Mouse (Mus musculus) limb, embryonic 11.5 days (tissue): ENCODE data around the gene 1700109H08Rik. TPM values are rescaled to one million over a fixed set of nuclear protein-coding genes. Genes with fewer than 3 reads are reported as not detected.

Experiments
- ATAC-seq: fragments of 200-750 bp; cut with Nextera tagmentation; 2 replicates; pipeline ENCODE4 v1.8.0; 2017; ENCODE audit warnings: low read depth; ENCODE audit not compliant: insufficient number of reproducible peaks, low FRiP score, low TSS enrichment
- DNase-seq: peaks from one replicate; pipeline ENCODE4 v3.0.0-alpha.2; 2015; ENCODE audit warnings: low spot score
- H3K27ac ChIP-seq: fragments of 300-500 bp; sonication (generic); replicated peaks from 2 replicates; pipeline ENCODE4 v1.5.1; 2014; ENCODE audit warnings: low read depth, mild to moderate bottlenecking, low read length
- H3K27me3 ChIP-seq: fragments of 300-500 bp; sonication (generic); 2 replicates; pipeline ENCODE4 v1.6.1; 2014; ENCODE audit warnings: mild to moderate bottlenecking, low read length, mixed read lengths; ENCODE audit not compliant: control insufficient read depth, insufficient read depth
- H3K36me3 ChIP-seq: fragments of 300-500 bp; sonication (generic); 2 replicates; pipeline ENCODE4 v1.6.1; 2014; ENCODE audit warnings: mild to moderate bottlenecking, low read length, moderate library complexity, mixed read lengths; ENCODE audit not compliant: control insufficient read depth, insufficient read depth
- H3K4me1 ChIP-seq: fragments of 300-500 bp; sonication (generic); 2 replicates; pipeline ENCODE4 v1.6.1; 2014; ENCODE audit warnings: low read length, mixed read lengths; ENCODE audit not compliant: control insufficient read depth, insufficient read depth
- H3K4me2 ChIP-seq: fragments of 300-500 bp; sonication (generic); 2 replicates; pipeline ENCODE4 v1.6.1; 2014; ENCODE audit warnings: low read depth, mild to moderate bottlenecking, moderate library complexity; ENCODE audit not compliant: severe bottlenecking
- H3K4me3 ChIP-seq: fragments of 300-500 bp; sonication (generic); 2 replicates; pipeline ENCODE4 v1.5.1; 2014; ENCODE audit warnings: low read depth, low read length
- H3K9ac ChIP-seq: fragments of 300-500 bp; sonication (generic); 2 replicates; pipeline ENCODE4 v1.6.1; 2014; ENCODE audit warnings: mild to moderate bottlenecking, low read length
- H3K9me3 ChIP-seq: fragments of 300-500 bp; sonication (generic); 2 replicates; pipeline ENCODE4 v1.6.1; 2016; ENCODE audit warnings: low read length; ENCODE audit not compliant: control insufficient read depth
- WGBS: fragments of 180-500 bp; shearing (Covaris S2); extraction: QIAGEN DNeasy Blood & Tissue Kit; methylation state at CpG from one replicate; pipeline ENCODE4 v1.1.7; 2014; 5-methylcytosine and 5-hydroxymethylcytosine counted together
- polyA plus RNA-seq: library from polyadenylated mRNA; unstranded; fragments of >200 nt; fragmentation: Nextera tagmentation; extraction: Ambion mirVana; gene quantifications from 2 replicates; pipeline ENCODE4 v1.2.1, GENCODE M21; 2014

1700109H08Rik gene
- polyA plus RNA-seq, 1 experiment from 2014 or later, result 3.2 TPM

- Histone ChIP-seq H3K27me3 (no peaks in the 10 kb centered on the region), H3K4me2 (no peak overlapping the region), H3K27ac (no peak overlapping the region), H3K36me3 (peaks cover 44% of the 10 kb centered on the region), H3K4me3 (no peak overlapping the region), H3K9ac (no peak overlapping the region), H3K4me1 (no peaks in the 10 kb centered on the region), H3K9me3 (peaks cover 4% of the 10 kb centered on the region; the same call in 1 of the 2 replicates)
- ATAC-seq (no peak), DNase-seq (no peak)
- WGBS, result 91% methylated on average over 7 of the region's 7 CpGs
Observed at GRCm38 (mm10) chr5:3579066-3579465, 7.7 kb downstream of the 1700109H08Rik start.

GRCm38 (mm10) chr5:3595693-3596398 is 24.5 kb downstream of the 1700109H08Rik start, which contains the start of gene Pex1:
Gene Pex1, plus strand, starts transcription at chr5:3596066.
- Histone ChIP-seq H3K27me3 (no peaks in the 10 kb centered on the region), H3K4me2 (peak within 1 kb of the TSS; percentile 67), H3K27ac (no peak within 1 kb of the TSS), H3K9ac (peak within 1 kb of the TSS; percentile 69), H3K9me3 (no peaks in the 10 kb centered on the region; the same call in 1 of the 2 replicates), H3K36me3 (no peaks in the 10 kb centered on the region; the same call in 1 of the 2 replicates), H3K4me3 (peak within 1 kb of the TSS; percentile 83), H3K4me1 (peaks cover 9% of the 10 kb centered on the region)
- under 1% methylated on average over 50 of the region's 50 CpGs for WGBS
- DNase-seq (peak; percentile 95), ATAC-seq (peak; percentile 99)

- Histone ChIP-seq H3K4me1 (peaks cover 9% of the 10 kb centered on the region), H3K27me3 (no peaks in the 10 kb centered on the region), H3K9me3 (no peaks in the 10 kb centered on the region; the same call in 1 of the 2 replicates), H3K9ac (peak within 1 kb of the TSS; percentile 69), H3K4me2 (peak within 1 kb of the TSS; percentile 67), H3K36me3 (no peaks in the 10 kb centered on the region), H3K4me3 (peak within 1 kb of the TSS; percentile 83), H3K27ac (no peak within 1 kb of the TSS)
- WGBS, result under 1% methylated on average over 30 of the region's 31 CpGs
- peak; percentile 81 for DNase-seq
- ATAC-seq, result peak; percentile 74
Observed at GRCm38 (mm10) chr5:3596399-3596766, 25.0 kb downstream of the 1700109H08Rik start, which contains the start of gene Rbm48. Gene Rbm48, minus strand, starts transcription at chr5:3596585.

GRCm38 (mm10) chr5:3597171-3597570 is 25.8 kb downstream of the 1700109H08Rik start:
- Histone ChIP-seq H3K36me3 (no peaks in the 10 kb centered on the region), H3K4me3 (no peak overlapping the region), H3K9me3 (no peaks in the 10 kb centered on the region; the same call in 1 of the 2 replicates), H3K4me2 (peak overlapping the region; percentile 67), H3K27ac (no peak overlapping the region), H3K9ac (no peak overlapping the region), H3K4me1 (peaks cover 9% of the 10 kb centered on the region), H3K27me3 (no peaks in the 10 kb centered on the region)
- ATAC-seq (no peak), DNase-seq (no peak)

- ATAC-seq (no peak), DNase-seq (no peak)
- Histone ChIP-seq H3K27me3 (no peaks in the 10 kb centered on the region), H3K4me3 (no peak overlapping the region), H3K4me1 (peaks cover 9% of the 10 kb centered on the region), H3K4me2 (no peak overlapping the region), H3K9ac (no peak overlapping the region), H3K9me3 (no peaks in the 10 kb centered on the region; the same call in 1 of the 2 replicates), H3K36me3 (no peaks in the 10 kb centered on the region), H3K27ac (no peak overlapping the region)
- WGBS, result 93% methylated on average over 5 of the region's 5 CpGs
Observed at GRCm38 (mm10) chr5:3598766-3599165, 27.4 kb downstream of the 1700109H08Rik start.

- no peak overlapping the region for H3K4me2 ChIP-seq
- no peak for DNase-seq
- no peak overlapping the region for H3K9ac ChIP-seq
- 78% methylated on average over 1 of the region's 1 CpGs for WGBS
- H3K4me3 ChIP-seq, result no peak overlapping the region
- no peaks in the 10 kb centered on the region; the same call in 1 of the 2 replicates for H3K36me3 ChIP-seq
- H3K4me1 ChIP-seq, result peaks cover 5% of the 10 kb centered on the region
- no peak for ATAC-seq
- no peak overlapping the region for H3K27ac ChIP-seq
- no peaks in the 10 kb centered on the region; the same call in 1 of the 2 replicates for H3K9me3 ChIP-seq
- H3K27me3 ChIP-seq, result no peaks in the 10 kb centered on the region
Observed at GRCm38 (mm10) chr5:3600298-3600697, 28.9 kb downstream of the 1700109H08Rik start.

- 85% methylated on average over 3 of the region's 3 CpGs for WGBS
- H3K4me1 ChIP-seq, result peaks cover 5% of the 10 kb centered on the region; the same call in 1 of the 2 replicates
Observed at GRCm38 (mm10) chr5:3600790-3601189, 29.4 kb downstream of the 1700109H08Rik start.

GRCm38 (mm10) chr5:3607114-3607513 is 35.7 kb downstream of the 1700109H08Rik start:
- H3K27me3 ChIP-seq, result no peaks in the 10 kb centered on the region
- no peak overlapping the region for H3K27ac ChIP-seq
- no peaks in the 10 kb centered on the region for H3K4me1 ChIP-seq
- no peak for ATAC-seq
- no peaks in the 10 kb centered on the region for H3K9me3 ChIP-seq
- no peak overlapping the region for H3K4me3 ChIP-seq
- no peak overlapping the region for H3K9ac ChIP-seq
- H3K36me3 ChIP-seq, result peaks cover 8% of the 10 kb centered on the region; the same call in 1 of the 2 replicates
- WGBS, result 95% methylated on average over 9 of the region's 9 CpGs
- no peak for DNase-seq
- H3K4me2 ChIP-seq, result no peak overlapping the region

More at GRCm38 (mm10) chr5:3600790-3601189, 29.4 kb downstream of the 1700109H08Rik start:
- ATAC-seq (no peak), DNase-seq (no peak)
- Histone ChIP-seq H3K27me3 (no peaks in the 10 kb centered on the region), H3K27ac (no peak overlapping the region), H3K4me2 (no peak overlapping the region), H3K9me3 (no peaks in the 10 kb centered on the region; the same call in 1 of the 2 replicates), H3K9ac (no peak overlapping the region), H3K4me3 (no peak overlapping the region), H3K36me3 (peaks cover 3% of the 10 kb centered on the region; the same call in 1 of the 2 replicates)
